Mouse (Mus musculus): ENCODE results near the gene Ptpn11.

DNA sequence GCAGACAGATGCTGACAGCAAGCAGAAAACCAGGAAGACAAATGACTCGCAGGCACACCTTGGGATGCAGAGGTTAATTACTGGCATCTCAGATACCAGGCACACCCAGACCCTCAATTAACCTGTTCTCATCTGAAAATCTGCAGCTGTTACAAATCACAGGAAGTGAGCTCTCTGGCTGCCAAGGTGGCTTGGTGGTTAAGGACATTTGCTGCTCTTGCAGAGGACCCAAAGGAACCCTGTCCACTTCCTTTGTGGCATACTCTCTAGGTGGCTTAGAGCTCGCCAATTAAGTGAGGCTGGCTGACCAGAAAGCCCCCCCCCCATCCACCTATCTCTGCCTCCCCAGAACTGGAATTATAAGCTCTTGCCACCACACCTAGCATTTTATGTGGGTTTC, 91.1 kb downstream of the Ptpn11 start:
- TF ChIP-seq CHD2 (IDR thresholded peaks at IDR 0.05; ENCODE audit: low read depth, low read length) (no peak), ZC3H11A (IDR thresholded peaks at IDR 0.05; ENCODE audit: borderline replicate concordance, low read depth, low read length) (no peak), ZNF384 (IDR thresholded peaks at IDR 0.05; ENCODE audit: low read depth, low read length) (no peak), HCFC1 (IDR thresholded peaks at IDR 0.05; ENCODE audit: borderline replicate concordance, insufficient read depth, low read length) (no peak)

Data from ES-E14 (cell line).